Mouse (Mus musculus) brain, embryonic 18.5 days (tissue): ENCODE data around the gene Nufip2.
"Not testable (repeated sequence)": the region's sequence is repeated elsewhere in the genome, so short reads cannot be mapped to it uniquely, and the experiment has no call there.

Experiments used
- DNase-seq: peaks from one replicate; pipeline ENCODE4 v3.0.0-alpha.2; 2012; ENCODE audit warnings: low read depth, low spot score

Gene Nufip2

DNA sequence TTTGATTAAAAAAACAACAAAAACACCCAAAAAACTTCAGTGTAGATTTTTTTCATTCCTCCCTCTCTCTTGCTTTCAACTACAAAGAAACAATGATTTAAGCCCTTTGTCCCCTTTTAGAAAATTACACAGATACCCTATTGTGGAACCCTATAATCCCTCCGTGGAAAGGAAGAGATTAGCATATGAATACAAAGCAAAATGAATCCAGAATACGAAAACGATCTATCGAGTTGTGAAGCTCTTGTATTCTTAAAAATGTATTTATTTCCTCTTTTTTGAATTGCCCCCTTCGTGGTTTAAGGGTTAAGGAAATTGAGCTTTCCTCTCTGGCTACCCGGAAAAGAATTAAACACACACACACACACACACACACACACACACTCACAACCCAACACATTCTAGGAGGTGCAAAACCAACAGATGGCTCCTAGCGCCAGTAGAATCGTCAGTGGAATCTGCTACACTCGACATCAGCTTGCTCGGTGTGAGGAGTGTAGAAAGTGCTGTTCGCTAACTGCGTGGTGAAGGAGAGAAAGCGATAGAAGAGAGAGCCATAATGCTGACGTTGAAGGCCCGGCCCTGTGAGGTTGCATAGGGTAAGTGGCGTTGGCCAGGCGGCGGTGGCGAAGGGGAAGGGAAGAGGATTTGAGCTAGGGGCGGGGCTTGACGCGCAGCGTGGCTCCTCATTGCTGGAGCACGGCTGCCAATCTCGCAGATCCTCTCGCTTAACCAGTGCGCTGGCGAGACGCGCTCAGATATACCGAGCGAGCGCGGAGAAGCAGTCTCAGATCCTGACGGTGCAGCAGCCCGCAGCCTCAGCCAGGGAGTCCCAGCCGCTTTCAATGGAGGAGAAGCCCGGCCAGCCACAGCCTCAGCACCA is at the start of gene Nufip2:
Nufip2 (plus strand) TSS at position 773 of the 883 bp plus-strand sequence.
- peak; percentile 96 for DNase-seq

DNA sequence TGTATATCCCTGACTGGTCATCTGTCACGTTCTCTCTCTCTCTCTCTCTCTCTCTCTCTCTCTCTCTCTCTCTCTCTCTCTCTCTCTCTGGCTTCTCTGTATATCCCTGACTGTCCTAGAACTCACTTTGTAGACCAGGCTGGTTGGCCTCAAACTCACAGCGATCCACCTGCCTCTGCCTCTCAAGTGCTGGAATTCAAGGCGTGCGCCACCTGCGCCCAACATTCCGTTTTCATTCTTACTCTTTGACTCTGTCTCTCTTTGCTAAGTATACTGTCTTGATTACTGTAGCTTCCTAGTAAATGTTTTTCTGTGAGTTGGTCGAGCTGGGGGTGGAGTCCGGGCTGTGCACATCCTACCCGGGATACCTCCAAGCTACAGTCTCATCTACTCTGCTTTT is 44.6 kb upstream of the Nufip2 start:
- no peak for DNase-seq

DNA sequence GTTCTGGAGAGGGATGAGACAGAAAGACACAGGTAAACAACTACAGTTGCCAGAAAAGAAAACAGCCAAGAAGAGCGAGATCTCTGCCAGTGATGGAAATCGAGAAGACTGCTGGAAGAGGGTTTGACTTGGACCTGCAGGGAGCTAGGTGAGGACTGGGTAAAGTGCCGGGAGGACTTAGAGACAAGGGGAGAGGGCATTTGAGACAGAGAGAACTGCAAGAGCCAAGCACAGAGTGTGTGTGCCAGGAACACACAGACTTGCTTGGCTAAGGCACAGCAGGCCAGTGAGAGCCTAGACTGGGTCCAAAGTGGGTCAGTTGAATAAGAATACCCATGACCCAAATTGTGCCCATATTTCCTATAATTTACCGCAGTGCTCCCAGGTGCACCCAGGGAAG is 40.5 kb upstream of the Nufip2 start:
- DNase-seq, result no peak

DNA sequence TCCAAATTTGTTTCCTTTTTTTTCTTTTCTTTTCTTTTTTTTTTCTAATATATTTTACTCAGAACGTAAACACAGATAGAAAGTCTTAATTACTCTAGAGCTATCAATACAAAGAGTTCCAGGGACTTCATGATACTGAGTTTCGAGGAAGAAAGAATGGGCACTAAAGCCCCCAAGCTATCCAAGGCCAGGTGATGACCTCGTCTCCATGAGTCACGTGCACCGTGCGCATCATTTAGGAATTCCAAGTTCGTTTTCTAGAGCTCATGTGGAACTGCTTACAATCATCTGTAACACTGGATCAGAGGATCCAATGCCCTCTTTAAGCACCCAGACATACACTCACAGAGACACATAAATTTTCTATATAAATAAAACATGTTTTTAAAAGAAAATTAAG is 37.1 kb upstream of the Nufip2 start:
- DNase-seq, result no peak

DNA sequence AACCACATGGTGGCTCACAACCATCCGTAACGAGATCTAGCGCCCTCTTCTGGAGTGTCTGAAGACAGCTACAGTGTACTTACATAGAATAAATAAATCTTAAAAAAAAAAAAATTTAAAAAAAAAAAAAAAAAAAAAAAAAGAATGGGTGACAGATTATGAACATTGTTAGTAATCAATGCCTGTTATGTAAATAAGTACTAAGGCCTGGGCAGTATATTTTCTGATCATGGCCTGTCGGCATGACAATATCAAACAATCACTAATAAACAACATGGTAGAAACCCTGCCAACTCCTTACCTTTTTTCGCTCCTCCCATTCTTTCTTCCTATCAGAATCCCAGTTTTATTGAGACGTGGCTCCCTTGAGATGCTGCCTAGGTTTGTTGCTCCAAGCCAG is 33.5 kb upstream of the Nufip2 start:
- DNase-seq, result no peak

DNA sequence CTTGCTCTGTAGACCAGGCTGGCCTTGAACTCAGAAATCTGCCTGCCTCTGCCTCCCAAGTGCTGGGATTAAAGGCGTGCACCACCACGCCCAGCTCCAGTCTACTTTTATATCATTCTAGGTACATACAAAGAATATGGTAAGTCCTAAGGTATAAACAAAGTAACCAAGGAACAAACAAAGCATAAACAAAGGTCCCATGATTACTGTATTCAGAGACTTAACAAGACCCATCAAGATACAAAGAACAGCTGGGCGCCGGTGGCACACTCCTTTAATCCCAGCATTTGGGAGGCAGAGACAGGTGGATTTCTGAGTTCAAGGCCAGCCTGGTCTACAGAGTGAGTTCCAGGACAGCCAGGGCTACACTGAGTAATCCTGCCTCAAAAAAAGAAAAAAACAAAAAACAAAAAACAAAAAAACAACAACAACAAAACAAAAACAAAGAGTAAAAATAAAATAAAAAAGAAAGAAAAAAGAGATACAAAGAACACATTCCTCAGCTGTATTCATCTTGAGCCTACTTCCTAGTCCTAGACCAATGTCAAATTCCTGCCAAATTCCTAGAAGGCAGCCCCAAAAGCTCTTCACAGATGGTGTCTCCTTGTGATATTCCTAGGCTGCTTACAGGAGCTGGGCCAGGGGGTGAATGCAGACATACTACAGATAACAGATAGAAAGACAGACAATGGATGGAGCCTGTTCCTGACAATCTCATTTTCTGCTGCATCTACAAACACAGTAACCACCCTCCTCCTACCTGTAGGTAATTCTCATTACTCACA is 32.4 kb upstream of the Nufip2 start:
- not testable (repeated sequence) for DNase-seq

DNA sequence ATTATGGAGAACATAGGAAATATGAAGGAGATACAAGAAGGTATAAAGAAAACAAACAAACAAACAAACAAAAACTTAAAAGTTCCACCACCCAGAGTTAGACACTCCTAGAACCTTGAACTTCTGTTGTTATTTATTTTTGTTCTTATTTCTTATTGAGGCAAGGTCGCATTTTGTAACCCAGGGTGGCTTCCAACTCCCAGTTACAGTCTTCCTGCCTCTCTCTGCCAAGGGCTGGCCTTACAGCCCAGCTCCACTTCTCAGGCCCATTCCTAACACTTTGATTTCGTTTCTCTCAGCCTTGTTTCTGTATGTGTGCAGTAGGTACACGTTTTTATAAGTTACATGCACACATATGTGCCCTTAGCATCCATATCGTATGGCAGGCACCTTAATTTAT is 26.0 kb upstream of the Nufip2 start:
- no peak for DNase-seq

DNA sequence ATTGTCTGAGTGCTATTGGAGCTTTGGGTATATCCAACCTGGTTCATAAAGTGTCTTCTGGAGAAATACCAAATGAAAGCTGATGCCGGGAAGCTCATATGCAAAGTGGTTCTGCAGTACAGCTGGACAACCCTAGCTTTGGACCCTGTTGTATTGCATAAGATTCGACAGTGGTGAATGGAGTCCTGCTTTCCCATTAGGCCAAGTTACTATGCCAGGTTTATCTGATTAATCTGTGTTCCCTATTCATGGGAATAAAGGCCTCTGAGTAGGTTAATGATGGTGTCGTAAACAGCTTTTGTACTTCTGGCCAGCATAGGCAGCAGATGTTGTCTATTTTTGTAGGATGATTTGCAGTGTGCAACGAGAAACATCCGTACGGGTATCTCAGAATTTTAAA is 22.3 kb upstream of the Nufip2 start:
- no peak for DNase-seq

DNA sequence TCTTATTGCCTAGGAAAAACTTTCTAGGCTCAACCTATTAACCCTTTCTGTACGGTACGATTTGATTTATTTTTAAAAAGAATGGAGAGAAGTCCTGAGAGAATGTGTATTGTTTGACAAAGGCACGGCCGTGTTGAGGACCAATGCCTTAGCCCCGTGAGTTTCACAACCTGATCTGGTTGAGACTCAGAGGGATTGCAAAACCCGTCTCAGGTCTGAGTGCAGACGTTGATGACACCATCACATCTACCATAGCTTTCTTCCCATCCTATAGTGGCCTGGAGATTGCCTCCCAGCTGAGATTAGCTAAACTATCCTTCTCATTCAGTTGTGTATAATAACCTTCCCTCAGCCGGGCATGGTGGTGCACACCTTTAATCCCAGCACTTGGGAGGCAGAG is 21.9 kb upstream of the Nufip2 start:
- DNase-seq, result no peak

DNA sequence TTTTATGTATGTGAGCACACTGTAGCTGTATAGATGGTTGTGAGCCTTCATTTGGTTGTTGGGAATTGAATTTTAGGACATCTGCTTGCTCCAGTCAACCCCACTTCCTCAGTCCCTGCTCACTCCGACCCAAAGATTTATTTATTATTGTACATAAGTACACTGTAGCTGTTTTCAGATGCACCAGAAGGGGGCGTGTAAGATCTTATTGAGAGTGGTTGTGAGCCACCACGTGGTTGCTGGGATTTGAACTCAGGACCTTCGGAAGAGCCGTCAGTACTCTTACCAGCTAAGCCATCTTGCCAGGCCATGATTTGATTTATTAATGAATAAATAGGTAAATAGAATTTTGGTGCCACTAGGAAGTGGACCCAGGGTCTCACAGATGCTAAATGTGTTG is 20.6 kb upstream of the Nufip2 start:
- not testable (repeated sequence) for DNase-seq

DNA sequence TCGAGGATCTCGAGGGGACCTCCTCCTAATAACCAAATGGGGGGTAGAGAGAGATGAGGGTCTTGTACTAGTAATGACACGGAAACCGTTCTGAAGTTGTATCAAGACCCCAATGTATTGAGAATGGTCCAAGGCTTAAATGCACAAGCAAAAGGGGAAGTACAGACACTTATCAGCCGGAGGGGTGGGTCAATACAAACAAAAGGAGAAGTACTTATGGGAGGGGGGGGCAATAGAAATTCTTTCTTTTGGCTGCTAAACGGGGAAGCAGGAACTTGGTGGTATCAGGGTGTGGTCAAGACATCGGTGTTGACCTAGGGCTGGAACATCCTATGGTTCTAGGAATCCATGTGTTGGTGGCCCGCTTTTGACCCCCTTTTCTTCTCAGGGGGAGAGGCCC is 19.2 kb upstream of the Nufip2 start:
- DNase-seq, result not testable (repeated sequence)

DNA sequence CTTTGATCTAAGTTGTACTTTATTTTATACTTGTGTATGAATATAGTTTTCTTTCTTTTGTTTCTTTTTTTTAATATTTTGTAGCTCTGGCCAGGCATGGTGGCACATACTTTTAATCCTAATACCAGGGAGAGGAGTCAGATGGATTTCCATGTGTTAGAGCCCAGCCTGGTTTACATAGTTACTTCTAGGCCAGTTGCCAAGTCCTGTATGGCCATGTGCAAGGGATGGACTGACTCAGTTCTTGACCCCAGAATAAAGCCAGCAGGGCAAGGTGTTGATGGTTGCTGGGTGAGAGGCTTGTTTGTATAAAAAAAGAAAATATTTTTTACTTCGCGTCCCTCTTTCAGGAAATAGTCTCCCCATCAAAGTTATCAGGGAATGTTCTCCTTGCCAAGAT is 13.2 kb upstream of the Nufip2 start:
- no peak for DNase-seq

DNA sequence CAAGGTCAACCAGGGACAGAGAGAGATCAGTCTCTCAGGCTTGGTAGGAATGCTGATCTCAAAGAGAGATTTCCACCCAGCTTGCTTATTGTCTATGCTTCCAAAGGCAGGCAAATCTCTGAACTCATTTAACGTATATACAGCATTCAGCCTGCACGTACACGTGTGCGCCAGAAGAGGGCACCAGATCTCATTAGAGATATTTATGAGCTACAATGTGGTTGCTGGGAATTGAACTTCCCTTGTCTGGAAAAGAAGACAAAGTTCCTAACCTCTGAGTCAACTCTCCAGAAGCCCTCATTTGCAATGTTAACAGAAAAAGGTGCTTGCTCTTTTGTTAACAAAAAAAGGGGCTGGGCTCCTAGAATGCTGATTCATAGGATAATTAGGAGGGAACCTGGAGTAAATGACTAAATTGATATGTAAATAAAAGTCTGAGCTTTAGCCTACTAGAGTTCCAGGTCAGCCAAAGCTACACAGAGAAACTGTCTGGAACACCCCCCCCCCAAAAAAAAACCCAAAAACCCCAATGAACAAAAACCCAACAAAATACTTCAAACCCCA is 12.4 kb upstream of the Nufip2 start:
- no peak for DNase-seq

DNA sequence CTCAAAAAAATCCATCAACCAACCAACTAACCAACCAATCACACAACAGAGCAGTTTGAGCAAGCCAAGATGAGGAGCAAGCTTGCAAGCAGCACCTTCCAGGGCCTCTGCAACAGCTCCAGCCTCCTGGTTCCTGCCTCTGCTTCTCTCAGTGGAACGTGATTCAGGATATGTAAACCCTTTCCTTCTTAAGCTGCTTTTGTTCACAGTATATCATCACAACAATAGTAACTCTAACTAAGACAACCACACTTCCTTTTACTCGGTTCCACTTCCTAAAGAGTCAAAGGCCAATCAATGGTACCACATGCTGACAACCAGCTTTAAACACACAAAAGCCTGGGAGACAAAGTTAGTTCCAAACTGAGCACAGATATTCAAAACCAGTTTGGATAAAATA is 5.9 kb upstream of the Nufip2 start:
- no peak for DNase-seq

DNA sequence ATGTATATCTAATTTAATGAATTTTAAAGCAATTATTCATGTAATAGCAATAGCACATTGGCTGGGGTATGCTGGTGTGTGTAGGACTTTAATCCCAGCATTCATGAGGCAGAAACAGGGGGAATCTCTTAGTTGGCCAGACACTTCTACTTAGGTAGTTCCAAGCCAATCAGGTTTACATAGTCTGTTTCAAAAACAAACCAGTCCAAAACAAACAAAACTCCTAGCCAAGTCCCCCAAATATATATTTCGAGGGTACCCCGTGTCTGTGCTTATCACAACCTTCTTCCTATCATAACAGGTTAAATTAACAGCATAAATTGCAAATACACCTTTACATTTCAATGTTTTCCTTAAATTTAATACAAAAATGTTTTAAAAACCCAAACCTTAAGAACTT is 1.1 kb upstream of the Nufip2 start:
- no peak for DNase-seq

DNA sequence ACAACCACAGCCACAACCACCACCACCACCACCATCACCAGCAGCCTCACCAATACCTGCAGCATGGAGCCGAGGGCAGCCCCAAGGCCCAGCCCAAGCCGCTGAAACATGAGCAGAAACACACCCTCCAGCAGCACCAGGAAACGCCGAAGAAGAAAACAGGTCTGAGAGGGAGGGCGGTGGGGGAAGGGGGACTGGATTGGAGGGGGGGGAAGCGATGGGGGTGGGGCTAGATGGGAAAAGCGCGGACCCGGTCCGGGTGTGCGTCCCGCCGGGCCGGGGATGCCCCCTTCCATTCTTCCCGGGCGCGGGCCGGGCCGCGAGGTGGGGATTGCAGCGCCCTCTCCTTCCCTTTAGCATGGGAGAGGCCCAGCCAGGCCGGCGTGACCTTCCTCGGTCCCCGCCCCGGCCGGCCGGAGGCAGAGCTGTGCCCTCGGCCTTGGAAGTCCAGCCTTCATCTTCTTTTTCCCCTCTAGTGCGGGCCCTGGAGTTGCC is 438 bp downstream of the Nufip2 start:
- no peak for DNase-seq

DNA sequence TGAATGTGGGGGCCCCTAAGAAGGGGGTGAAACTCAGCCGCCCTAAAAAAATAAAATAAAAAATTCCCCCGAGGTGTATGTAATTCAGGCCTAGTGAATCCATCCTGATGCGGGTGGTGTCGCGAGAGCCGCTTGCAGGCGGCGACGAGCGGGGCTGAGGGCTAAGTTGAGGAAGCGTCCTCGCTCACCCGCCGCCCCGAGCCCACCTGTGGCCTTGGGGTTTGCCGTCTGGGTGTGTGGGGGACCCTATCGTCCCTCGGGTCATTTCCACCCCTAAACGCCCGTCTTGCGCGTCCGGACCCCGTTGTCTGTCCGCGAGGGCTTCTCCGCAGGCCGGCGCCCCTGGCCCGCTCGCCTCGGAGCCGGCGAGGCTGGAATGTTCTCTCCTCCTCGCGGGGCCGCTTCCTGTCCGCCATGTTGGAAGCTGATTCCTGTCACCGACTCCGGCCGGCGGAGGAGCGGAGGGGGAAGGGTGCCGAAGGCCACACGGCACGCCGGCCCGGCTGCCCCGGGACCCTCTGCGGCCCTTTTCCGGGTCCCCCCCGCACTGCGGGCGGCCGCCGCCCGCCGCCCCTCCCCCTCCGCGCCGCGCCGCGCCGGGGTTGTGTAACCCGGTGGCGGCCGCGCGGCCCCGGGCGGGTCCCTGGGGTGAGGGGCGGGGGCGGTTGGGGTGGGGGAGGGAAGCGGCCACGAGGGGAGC is 1.0 kb downstream of the Nufip2 start:
- DNase-seq, result no peak

DNA sequence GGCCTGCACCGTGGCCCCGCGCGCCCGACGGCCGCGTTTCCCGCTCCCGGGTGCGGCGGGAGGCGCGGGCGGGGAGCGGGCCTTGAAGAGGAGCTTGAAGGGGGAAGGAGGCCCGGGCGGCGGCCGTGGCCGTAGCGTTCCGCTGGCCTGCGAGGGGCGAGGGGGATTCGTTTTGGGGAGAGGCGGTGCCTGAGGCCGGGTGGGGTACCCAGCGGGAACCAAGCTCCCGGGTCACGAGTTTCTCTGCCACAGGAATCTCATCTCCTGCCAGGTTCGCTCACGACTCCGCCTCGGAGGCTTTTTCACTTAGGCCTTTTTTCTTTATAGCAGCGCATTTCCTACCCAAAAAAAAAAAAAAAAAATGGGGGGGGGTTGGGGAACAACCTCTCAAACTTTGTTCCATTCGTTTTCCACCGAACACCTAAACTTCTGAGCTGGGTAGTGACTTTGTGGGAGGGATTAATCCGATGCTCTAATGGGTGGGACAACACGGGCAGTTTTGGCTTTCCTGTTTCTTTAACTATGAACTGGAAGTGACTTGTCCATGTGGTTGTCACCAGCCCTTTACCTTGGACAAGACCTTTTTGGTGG is 1.7 kb downstream of the Nufip2 start:
- no peak for DNase-seq

DNA sequence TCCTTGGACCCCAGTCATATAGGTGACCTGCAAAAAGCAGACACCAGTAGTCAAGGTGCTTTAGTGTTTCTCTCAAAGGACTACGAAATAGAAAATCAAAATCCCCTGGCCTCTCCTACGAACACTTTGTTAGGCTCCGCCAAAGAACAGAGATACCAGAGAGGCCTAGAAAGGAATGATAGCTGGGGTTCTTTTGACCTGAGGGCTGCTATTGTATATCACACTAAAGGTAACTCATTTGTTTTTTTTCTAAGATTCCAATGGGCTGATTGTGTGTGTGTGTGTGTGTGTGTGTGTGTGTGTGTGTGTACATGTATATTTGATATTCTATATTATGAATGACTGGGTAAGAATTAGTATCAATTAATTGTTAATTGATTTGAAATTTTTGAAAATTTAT is 7.1 kb downstream of the Nufip2 start:
- no peak for DNase-seq

DNA sequence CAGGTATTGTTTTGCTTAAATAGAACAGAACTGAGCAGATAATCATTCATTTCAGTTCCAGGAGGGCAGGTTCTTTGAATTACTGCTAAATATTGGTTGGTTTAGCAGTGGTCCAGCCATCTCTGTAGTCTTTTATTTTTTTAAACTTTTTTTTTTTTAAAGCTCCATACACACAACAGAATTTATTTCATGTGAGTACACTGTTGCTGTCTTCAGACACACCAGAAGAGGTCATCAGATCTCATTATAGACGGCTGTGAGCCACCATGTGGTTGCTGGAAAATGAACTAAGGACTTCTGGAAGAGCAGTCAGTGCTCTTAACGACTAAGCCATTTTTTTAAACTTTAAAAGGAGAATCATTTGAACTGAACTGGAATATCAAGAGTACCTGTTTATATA is 11.3 kb downstream of the Nufip2 start:
- DNase-seq, result no peak

DNA sequence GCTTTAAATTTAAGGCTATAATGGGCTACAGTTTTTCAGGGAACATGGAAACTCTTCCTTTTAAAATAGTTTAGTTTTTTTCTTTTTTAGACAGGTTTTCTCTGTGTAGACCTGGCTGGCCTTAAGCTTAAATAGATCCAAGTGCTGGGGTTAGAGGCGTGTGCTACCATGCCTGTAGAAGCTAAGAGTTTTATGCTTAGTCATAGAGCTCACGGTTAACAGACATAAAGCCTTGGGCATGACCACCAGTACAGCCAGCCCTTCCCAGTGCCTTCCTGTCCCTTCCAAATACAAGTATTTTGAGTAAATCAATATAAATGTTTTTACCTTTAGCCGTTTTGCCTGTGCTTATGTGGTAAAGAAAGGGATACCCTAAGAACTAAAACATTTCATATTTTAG is 20.0 kb downstream of the Nufip2 start:
- DNase-seq, result no peak
